ENCODE assay signal across 14 mouse cellular contexts in genomic region chr12:119169828-119170539, GRCm38 (mm10).
DNase-seq lines count a peak whose midpoint lies in the region; ATAC-seq and TF ChIP-seq lines count a peak whose summit lies in the region.
"Had no signal": no experiment of that assay in that cellular context is flagged by ENCODE, and none has a peak within 500 bp of the region (broad histone marks: within the 10 kb centered on the region; RNA-seq: fewer than 3 reads in every experiment).

No protein-coding gene starts in this region.

- no peak overlapping the region for H3K4me3 ChIP-seq in left cerebral cortex, adult 2 months
- H3K4me3 ChIP-seq in kidney, embryonic 16.5 days (ENCODE audit: low read length), result no peak overlapping the region
- H3K4me3 ChIP-seq: limb, embryonic 12.5 days had no signal

- peak; percentile 13 for DNase-seq in embryo, embryonic 11 days
- DNase-seq in embryo, embryonic 10 days (ENCODE audit: low spot score), result no peak
- no peak for DNase-seq in left cerebral cortex, adult 2 months (ENCODE audit: extremely low spot score in 1 of 2, low spot score in 2 of 2)
- no peak for DNase-seq in left cerebral cortex, postnatal 4 days
- peak; percentile 35 for DNase-seq in Muller cell, postnatal 12 days (ENCODE audit: inconsistent ontology term)
- no peak for DNase-seq in frontal cortex, postnatal 14 days (ENCODE audit: low spot score in 2 of 2)
- DNase-seq: adrenal gland, adult 8-10 months; cerebellum, postnatal 36 days; heart, adult 11 months; heart, postnatal 4 days; kidney, adult 8-10 months had no signal

- H3K4me1 ChIP-seq in kidney, embryonic 16.5 days (ENCODE audit: insufficient read depth, low read length), result no peaks in the 10 kb centered on the region

- H3K27me3 ChIP-seq in kidney, embryonic 16.5 days (ENCODE audit: insufficient read depth, low read length), result no peaks in the 10 kb centered on the region
- H3K27me3 ChIP-seq: limb, embryonic 12.5 days had no signal

- TF ChIP-seq CTCF in left cerebral cortex, adult 2 months (IDR thresholded peaks at IDR 0.05), result peak; percentile 55

- no peaks in the 10 kb centered on the region for H3K9me3 ChIP-seq in kidney, embryonic 16.5 days (ENCODE audit: low read length)
- H3K9me3 ChIP-seq: limb, embryonic 12.5 days had no signal

- ATAC-seq in megakaryocyte, adult 5-6 weeks (ENCODE audit: poor library complexity, severe bottlenecking), result peak; percentile 38; the same call in 1 of the 2 replicates
- no peak for ATAC-seq in kidney, embryonic 16.5 days (ENCODE audit: low FRiP score, low TSS enrichment)

- no peak overlapping the region for H3K27ac ChIP-seq in left cerebral cortex, adult 2 months
- H3K27ac ChIP-seq in kidney, embryonic 16.5 days (ENCODE audit: low read length), result no peak overlapping the region
- H3K27ac ChIP-seq: limb, embryonic 12.5 days had no signal

- no peak overlapping the region for H3K4me2 ChIP-seq in kidney, embryonic 16.5 days (replicated peaks; ENCODE audit: low read depth, low read length)
- H3K4me2 ChIP-seq: limb, embryonic 12.5 days had no signal

- no peaks in the 10 kb centered on the region for H3K36me3 ChIP-seq in kidney, embryonic 16.5 days (ENCODE audit: insufficient read depth, low read length)

- intact Hi-C loops in left cerebral cortex, adult 2 months (cut with DNase I), result loop anchor here (2.0 to 5.0 kb wide), 2 partner anchors 69 to 157 kb away; partner anchors contain the start of gene Itgb8
- intact Hi-C loops in left cerebral cortex, postnatal 4 days (cut with DNase I), result no loop called here

- no peak overlapping the region for H3K9ac ChIP-seq in kidney, embryonic 16.5 days (replicated peaks; ENCODE audit: low read length)
- H3K9ac ChIP-seq: limb, embryonic 12.5 days had no signal

- WGBS in kidney, embryonic 16.5 days, result 77% methylated on average over 4 of the region's 4 CpGs

Comparison
In these comparisons a context has a peak if more than half of its experiments do, and no peak if none do; other contexts are left out.
1. DNase-seq: peak in embryo, embryonic 11 days (single experiment) and Muller cell, postnatal 12 days (single experiment); none in embryo, embryonic 10 days (single experiment), left cerebral cortex, adult 2 months (0 of 2), left cerebral cortex, postnatal 4 days (single experiment) and frontal cortex, postnatal 14 days (0 of 2).